Mouse (Mus musculus) liver, adult (tissue): ENCODE measurements at regions not wholly inside any gene's neighbourhood (a gene's known extent, or its start where the extent isn't known, plus 50 kb on each side); places are given as distances from the start of the nearest gene placed in this dataset.

ENCODE experiments used
- GATA4 ChIP-seq: IDR thresholded peaks from 2 replicates; pipeline ENCODE4 v1.6.1; 2014; ENCODE audit warnings: mild to moderate bottlenecking, low read length; ENCODE audit not compliant: insufficient replicate concordance

DNA sequence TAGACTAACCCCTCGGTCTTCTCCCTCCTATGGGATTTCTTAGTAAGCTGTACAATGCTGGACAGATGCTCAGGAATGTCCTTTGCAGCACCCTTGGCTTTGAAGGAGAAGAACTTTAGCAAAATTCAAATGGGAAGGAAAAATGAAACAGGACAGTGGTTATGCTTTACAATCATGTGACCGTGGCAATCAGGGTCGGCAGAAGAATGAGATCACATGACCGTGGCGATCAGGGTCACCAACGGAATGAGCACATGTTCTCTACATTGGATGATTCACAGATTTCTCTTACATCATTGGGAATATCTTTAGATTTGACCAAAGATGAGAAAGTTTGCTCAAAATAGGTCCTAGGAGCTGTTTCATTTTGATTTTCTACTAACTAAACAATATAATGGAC is 108.7 kb upstream of the Sgcd start:
- no peak for TF ChIP-seq GATA4

DNA sequence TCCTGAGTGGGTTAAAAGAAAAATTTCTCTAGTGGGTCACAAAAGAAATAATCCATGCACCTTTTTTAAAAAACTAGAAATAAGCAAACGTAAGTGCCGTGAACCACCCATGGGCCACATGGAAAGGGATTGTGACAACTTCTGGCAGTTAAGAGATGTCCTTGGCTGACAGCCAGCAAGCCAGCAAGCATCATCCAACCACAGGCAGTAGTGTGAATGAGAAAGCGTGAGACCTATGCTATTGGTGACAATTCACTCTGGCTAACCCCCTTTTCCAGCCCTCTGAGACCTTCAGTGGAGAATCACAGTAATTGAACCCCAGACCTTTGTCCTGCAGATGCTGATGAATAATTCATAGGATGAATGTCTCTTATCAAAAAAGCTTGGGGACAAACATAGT is 78.3 kb upstream of the Sgcd start:
- no peak for TF ChIP-seq GATA4

DNA sequence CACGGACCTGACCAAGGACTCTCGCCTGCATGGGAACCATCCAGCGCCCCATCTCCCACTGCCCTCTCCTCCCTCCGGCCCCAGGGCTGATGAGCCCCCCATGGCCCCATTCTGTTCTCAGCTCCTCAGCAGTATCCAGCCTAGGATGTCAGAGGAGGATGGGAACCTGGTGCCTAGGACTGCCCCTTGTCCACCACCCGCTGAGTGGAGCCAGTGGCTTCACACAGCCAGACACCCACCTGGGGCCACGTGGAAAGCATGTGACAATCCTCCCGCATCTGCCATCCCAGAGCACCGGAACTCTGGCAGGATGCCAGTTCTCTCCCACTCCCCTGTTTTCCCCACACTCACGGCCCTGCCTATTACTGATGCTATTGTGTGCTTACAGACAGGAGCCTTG is 75.0 kb upstream of the Sgcd start:
- no peak for TF ChIP-seq GATA4

DNA sequence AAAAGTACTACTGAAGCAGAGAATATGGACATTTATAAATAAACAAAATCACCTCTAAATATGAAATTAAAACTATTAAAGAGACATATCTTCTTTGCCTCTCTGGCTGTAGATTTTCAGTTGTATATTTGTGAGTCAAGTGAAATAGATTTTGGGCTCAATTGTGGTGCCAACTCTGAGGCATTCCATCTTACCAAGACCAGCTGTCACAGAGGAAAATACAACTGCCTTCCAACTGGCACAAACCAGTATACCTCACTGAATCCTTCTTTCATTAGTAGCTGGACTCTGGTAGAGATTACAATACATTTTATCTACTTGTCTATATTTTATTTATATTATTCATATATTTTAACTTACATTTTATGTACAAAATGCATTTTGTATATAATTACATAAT is 72.7 kb upstream of the Sgcd start:
- no peak for TF ChIP-seq GATA4

DNA sequence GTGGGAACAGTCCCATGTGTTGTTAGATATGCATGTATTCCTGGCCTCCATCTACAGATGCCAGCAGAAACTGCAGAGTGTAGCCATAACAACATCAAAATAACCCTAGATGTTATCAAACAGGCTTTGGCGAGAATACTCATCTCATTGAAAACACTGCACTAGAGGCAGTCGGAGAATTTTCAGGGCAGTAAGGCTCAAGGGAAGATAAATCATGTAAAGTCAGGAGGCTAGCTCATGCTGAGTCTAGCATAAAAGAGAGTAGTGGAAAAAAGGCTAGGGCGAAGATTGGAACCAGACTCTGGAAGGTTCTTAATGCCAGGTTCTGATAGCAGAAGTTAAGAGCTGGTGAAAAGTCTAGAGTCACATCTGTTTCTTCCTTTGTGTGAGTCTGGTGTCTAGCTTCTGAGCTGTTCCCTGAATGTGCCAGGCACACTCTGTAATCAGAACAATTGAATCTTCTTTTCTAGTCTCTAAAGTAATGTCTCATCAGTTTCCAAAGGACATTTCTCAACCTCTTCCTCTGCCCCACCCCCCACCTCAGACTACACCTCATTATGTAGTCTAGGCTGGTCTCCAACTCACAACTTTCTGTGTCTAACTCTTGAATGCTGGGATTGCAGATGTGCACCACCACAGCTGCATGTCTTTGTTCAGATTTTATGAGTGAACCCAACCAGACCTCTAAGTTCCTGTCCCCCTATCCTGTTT is 62.5 kb upstream of the Sgcd start:
- TF ChIP-seq GATA4, result no peak

DNA sequence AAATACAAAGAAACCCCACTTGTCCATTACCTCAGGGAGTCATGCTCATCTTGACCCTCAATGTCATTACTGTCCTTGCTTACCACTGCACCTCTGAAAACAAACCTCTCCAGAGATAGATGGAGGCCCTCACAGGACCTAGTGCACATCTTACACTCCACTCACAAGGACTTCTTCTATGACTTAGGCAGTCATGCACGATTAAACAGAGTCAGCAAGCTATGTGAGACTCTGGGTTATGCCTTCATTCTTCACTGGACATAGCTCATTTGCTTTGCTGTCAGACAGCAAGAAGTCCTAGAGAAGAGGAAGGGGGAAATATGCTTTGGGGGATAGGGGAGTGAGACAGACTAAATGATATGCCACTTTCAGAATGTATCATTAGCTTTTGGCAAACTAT is 59.5 kb upstream of the Sgcd start:
- no peak for TF ChIP-seq GATA4
